Mouse (Mus musculus) MEL (cell line): ENCODE measurements around the gene Npy.

Experiments used
- CTCF ChIP-seq, 3 experiments: IDR thresholded peaks in 2 of 3; conservative IDR thresholded peaks in 1 of 3; 2 replicates each; pipeline ENCODE4 v1.5.1; 2011 to 2012; ENCODE audit warnings: low read length in 3 of 3, low read depth in 2 of 3, mild to moderate bottlenecking in 2 of 3, improper control_type of control experiment in 1 of 3, inconsistent platforms in 1 of 3, mixed read lengths in 1 of 3, moderate library complexity in 1 of 3; ENCODE audit not compliant: control insufficient read depth in 1 of 3, insufficient read depth in 1 of 3, poor library complexity in 1 of 3, severe bottlenecking in 1 of 3
- POLR2A ChIP-seq, 2 experiments: IDR thresholded peaks; 2 replicates each; pipeline ENCODE4 v1.6.1; 2011 to 2012; ENCODE audit warnings: low read length in 2 of 2, mild to moderate bottlenecking in 2 of 2, control low read depth in 1 of 2, improper control_type of control experiment in 1 of 2, low read depth in 1 of 2, moderate library complexity in 1 of 2; ENCODE audit not compliant: control insufficient read depth in 1 of 2, insufficient read depth in 1 of 2, poor library complexity in 1 of 2
- ZMIZ1 ChIP-seq: IDR thresholded peaks from 2 replicates; pipeline ENCODE4 v1.6.1; 2012; ENCODE audit warnings: low read depth, mild to moderate bottlenecking, inconsistent platforms, low read length, improper control_type of control experiment, moderate library complexity

DNA sequence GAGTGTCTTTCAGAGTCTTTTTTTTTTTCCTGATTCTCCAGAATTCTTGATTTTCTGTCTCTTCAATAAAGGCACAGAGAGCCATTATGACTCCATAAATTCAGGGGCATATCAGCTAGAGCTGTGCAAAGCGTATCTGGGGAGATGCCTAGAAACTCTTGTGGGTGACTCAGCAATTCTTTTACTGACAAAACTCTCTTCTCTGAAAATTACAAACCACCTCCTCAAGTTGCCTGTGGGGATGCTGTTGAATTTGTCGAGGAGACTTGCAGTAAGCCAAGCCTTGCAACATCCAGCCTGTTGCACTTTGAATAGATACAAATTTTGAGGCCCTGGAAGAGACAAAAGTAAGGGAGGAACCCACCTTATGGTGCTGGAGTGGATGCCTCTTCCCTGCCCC lies 34.3 kb downstream of the Npy start:
- no peak for TF ChIP-seq POLR2A (IDR thresholded peaks at IDR 0.05; ENCODE audit: control insufficient read depth in 1 of 2, insufficient read depth in 1 of 2, low read depth in 1 of 2, low read length in 2 of 2, poor library complexity in 1 of 2)
- no peak for TF ChIP-seq ZMIZ1
- no peak for TF ChIP-seq CTCF (IDR thresholded peaks at IDR 0.05 in 2 of 3, conservative IDR thresholded peaks at IDR 0.05 in 1 of 3; ENCODE audit: control insufficient read depth in 1 of 3, insufficient read depth in 1 of 3, low read depth in 2 of 3, low read length in 3 of 3, poor library complexity in 1 of 3, severe bottlenecking in 1 of 3)
